8 mouse cellular contexts compared by ENCODE assay signal in genomic region chr11:60729217-60729641, GRCm38 (mm10). TPM values are rescaled to one million over a fixed set of nuclear protein-coding genes. Genes with fewer than 3 reads are reported as not detected.
DNase-seq lines count a peak whose midpoint lies in the region; ATAC-seq and TF ChIP-seq lines count a peak whose summit lies in the region.

No protein-coding gene starts in this region.

- H3K9me3 ChIP-seq in megakaryocyte, embryonic 14.5 days: no peaks in the 10 kb centered on the region
- H3K9me3 ChIP-seq in forebrain, embryonic 11.5 days (ENCODE audit: control insufficient read depth, low read length): no peaks in the 10 kb centered on the region
- no peaks in the 10 kb centered on the region for H3K9me3 ChIP-seq in intestine, postnatal 0 days (ENCODE audit: control insufficient read depth)
- H3K9me3 ChIP-seq in midbrain, embryonic 13.5 days: no peaks in the 10 kb centered on the region

- H3K4me1 ChIP-seq in megakaryocyte, embryonic 14.5 days: peaks cover 62% of the 10 kb centered on the region
- H3K4me1 ChIP-seq in forebrain, embryonic 11.5 days (replicated peaks; ENCODE audit: control insufficient read depth, insufficient read depth, low read length): peaks cover 9% of the 10 kb centered on the region; the same call in 1 of the 2 replicates
- no peaks in the 10 kb centered on the region; the same call in 1 of the 2 replicates for H3K4me1 ChIP-seq in intestine, postnatal 0 days (replicated peaks; ENCODE audit: control insufficient read depth, insufficient read depth, low read length)
- peaks cover 32% of the 10 kb centered on the region for H3K4me1 ChIP-seq in midbrain, embryonic 13.5 days (replicated peaks)

- no peak overlapping the region for H3K9ac ChIP-seq in forebrain, embryonic 11.5 days (ENCODE audit: low read length)
- no peak overlapping the region for H3K9ac ChIP-seq in intestine, postnatal 0 days (ENCODE audit: low read depth, low read length)
- H3K9ac ChIP-seq in midbrain, embryonic 13.5 days (replicated peaks): 0 out of 2 replicates have a peak overlapping the region, but pooled peaks have one; percentile 68

- H3K27me3 ChIP-seq in megakaryocyte, embryonic 14.5 days (replicated peaks): no peaks in the 10 kb centered on the region
- H3K27me3 ChIP-seq in forebrain, embryonic 11.5 days (ENCODE audit: control insufficient read depth, insufficient read depth, low read length): no peaks in the 10 kb centered on the region
- H3K27me3 ChIP-seq in intestine, postnatal 0 days (replicated peaks; ENCODE audit: control insufficient read depth, insufficient read depth, low read length): no peaks in the 10 kb centered on the region
- H3K27me3 ChIP-seq in midbrain, embryonic 13.5 days: no peaks in the 10 kb centered on the region

- 84% methylated on average over 6 of the region's 6 CpGs for WGBS in forebrain, embryonic 11.5 days
- WGBS in intestine, postnatal 0 days: 70% methylated on average over 6 of the region's 6 CpGs
- 74% methylated on average over 6 of the region's 6 CpGs for WGBS in midbrain, embryonic 13.5 days

- peaks cover 59% of the 10 kb centered on the region for H3K36me3 ChIP-seq in megakaryocyte, embryonic 14.5 days (replicated peaks; ENCODE audit: low read length)
- no peaks in the 10 kb centered on the region for H3K36me3 ChIP-seq in forebrain, embryonic 11.5 days (ENCODE audit: control insufficient read depth, insufficient read depth, low read length)
- H3K36me3 ChIP-seq in intestine, postnatal 0 days (ENCODE audit: control insufficient read depth, insufficient read depth): peaks cover 11% of the 10 kb centered on the region; the same call in 1 of the 2 replicates
- H3K36me3 ChIP-seq in midbrain, embryonic 13.5 days: peaks cover 50% of the 10 kb centered on the region

- no peak overlapping the region for H3K4me2 ChIP-seq in forebrain, embryonic 11.5 days (ENCODE audit: low read depth, low read length, severe bottlenecking)
- H3K4me2 ChIP-seq in intestine, postnatal 0 days (replicated peaks; ENCODE audit: low read depth): peak overlapping the region; percentile 78
- peak overlapping the region; percentile 64 for H3K4me2 ChIP-seq in midbrain, embryonic 13.5 days (replicated peaks)

- DNase-seq in forebrain, embryonic 11.5 days (ENCODE audit: low spot score): no peak
- no peak for DNase-seq in right cerebral cortex, postnatal 14 days
- DNase-seq in spleen, adult 18-20 months: no peak
- DNase-seq in cerebellum, adult 9-11 months: no peak

- peak overlapping the region; percentile 99 for H3K4me3 ChIP-seq in megakaryocyte, embryonic 14.5 days (replicated peaks)
- peak overlapping the region; percentile 69 for H3K4me3 ChIP-seq in forebrain, embryonic 11.5 days (ENCODE audit: low read depth, low read length)
- H3K4me3 ChIP-seq in intestine, postnatal 0 days (ENCODE audit: low read depth, low read length): peak overlapping the region; percentile 82; the same call in 1 of the 2 replicates
- H3K4me3 ChIP-seq in midbrain, embryonic 13.5 days (replicated peaks): peak overlapping the region; percentile 85

- TF ChIP-seq CTCF in intestine, postnatal 0 days (IDR thresholded peaks at IDR 0.05; ENCODE audit: low read depth): no peak

- ATAC-seq in megakaryocyte, adult 5-6 weeks (ENCODE audit: poor library complexity, severe bottlenecking): no peak
- no peak for ATAC-seq in forebrain, embryonic 11.5 days (replicated peaks; ENCODE audit: low FRiP score)
- ATAC-seq in intestine, postnatal 0 days: no peak
- no peak for ATAC-seq in midbrain, embryonic 13.5 days

- no peak overlapping the region for H3K27ac ChIP-seq in forebrain, embryonic 11.5 days (ENCODE audit: low read depth, low read length)
- no peak overlapping the region for H3K27ac ChIP-seq in intestine, postnatal 0 days (ENCODE audit: low read depth, low read length)
- no peak overlapping the region for H3K27ac ChIP-seq in midbrain, embryonic 13.5 days

RNA-seq across cellular contexts. Expression of gene Mief2, which starts 1.0 kb away (rescaled TPM):
- 10.2 and 20.6 TPM in 2 replicates for polyA plus RNA-seq in megakaryocyte, embryonic 14.5 days (2012; ENCODE audit: insufficient read depth, low replicate concordance)
- total RNA-seq in megakaryocyte, adult 5-6 weeks (2015): 3.3 and 3.7 TPM in 2 replicates
- 4.7 and 7.4 TPM in 2 replicates for total RNA-seq in megakaryocyte, adult 5-6 weeks (2017)
- 14.2 and 17.8 TPM in 2 replicates for polyA plus RNA-seq in forebrain, embryonic 11.5 days (2014; fragmentation: Nextera tagmentation; extraction: Ambion mirVana)
- 7.3 and 8.3 TPM in 2 replicates for polyA plus RNA-seq in intestine, postnatal 0 days (2015; fragmentation: Nextera tagmentation; extraction: Ambion mirVana)
- polyA plus RNA-seq in midbrain, embryonic 13.5 days (2015; fragmentation: Nextera tagmentation; extraction: Ambion mirVana): 18.4 and 18.6 TPM in 2 replicates

RNA-seq across cellular contexts. Expression of gene Flii, which starts 2.2 kb away (rescaled TPM):
- 195 and 218 TPM in 2 replicates for polyA plus RNA-seq in megakaryocyte, embryonic 14.5 days (2012; ENCODE audit: insufficient read depth, low replicate concordance)
- 115 and 144 TPM in 2 replicates for total RNA-seq in megakaryocyte, adult 5-6 weeks (2015)
- 158 and 172 TPM in 2 replicates for total RNA-seq in megakaryocyte, adult 5-6 weeks (2017)
- polyA plus RNA-seq in forebrain, embryonic 11.5 days (2014; fragmentation: Nextera tagmentation; extraction: Ambion mirVana): 74.8 and 81.4 TPM in 2 replicates
- polyA plus RNA-seq in intestine, postnatal 0 days (2015; fragmentation: Nextera tagmentation; extraction: Ambion mirVana): 47.4 and 48.9 TPM in 2 replicates
- 67.5 and 72.5 TPM in 2 replicates for polyA plus RNA-seq in midbrain, embryonic 13.5 days (2015; fragmentation: Nextera tagmentation; extraction: Ambion mirVana)

RNA-seq across cellular contexts. Expression of gene Llgl1, which starts 29.7 kb away (rescaled TPM):
- polyA plus RNA-seq in megakaryocyte, embryonic 14.5 days (2012; ENCODE audit: insufficient read depth, low replicate concordance): 5.0 and 7.6 TPM in 2 replicates
- total RNA-seq in megakaryocyte, adult 5-6 weeks (2015): 6.4 and 6.6 TPM in 2 replicates
- 4.1 and 4.9 TPM in 2 replicates for total RNA-seq in megakaryocyte, adult 5-6 weeks (2017)
- 147 and 153 TPM in 2 replicates for polyA plus RNA-seq in forebrain, embryonic 11.5 days (2014; fragmentation: Nextera tagmentation; extraction: Ambion mirVana)
- polyA plus RNA-seq in intestine, postnatal 0 days (2015; fragmentation: Nextera tagmentation; extraction: Ambion mirVana): 8.6 and 9.1 TPM in 2 replicates
- polyA plus RNA-seq in midbrain, embryonic 13.5 days (2015; fragmentation: Nextera tagmentation; extraction: Ambion mirVana): 75.1 and 87.4 TPM in 2 replicates

RNA-seq across cellular contexts. Expression of gene Top3a, which starts 47.9 kb away (rescaled TPM):
- polyA plus RNA-seq in megakaryocyte, embryonic 14.5 days (2012; ENCODE audit: insufficient read depth, low replicate concordance): 1.9 and 4.7 TPM in 2 replicates
- total RNA-seq in megakaryocyte, adult 5-6 weeks (2015): 6.0 and 10.5 TPM in 2 replicates
- total RNA-seq in megakaryocyte, adult 5-6 weeks (2017): 12.6 and 14.8 TPM in 2 replicates
- polyA plus RNA-seq in forebrain, embryonic 11.5 days (2014; fragmentation: Nextera tagmentation; extraction: Ambion mirVana): 23.8 and 25.9 TPM in 2 replicates
- 3.2 and 3.7 TPM in 2 replicates for polyA plus RNA-seq in intestine, postnatal 0 days (2015; fragmentation: Nextera tagmentation; extraction: Ambion mirVana)
- polyA plus RNA-seq in midbrain, embryonic 13.5 days (2015; fragmentation: Nextera tagmentation; extraction: Ambion mirVana): 10.6 and 11.7 TPM in 2 replicates

RNA-seq across cellular contexts. Expression of gene Smcr8, which starts 48.1 kb away (rescaled TPM):
- 0.50 TPM in 1 of 2 replicates, not detected in the other for polyA plus RNA-seq in megakaryocyte, embryonic 14.5 days (2012; ENCODE audit: insufficient read depth, low replicate concordance)
- 27.4 and 32.1 TPM in 2 replicates for total RNA-seq in megakaryocyte, adult 5-6 weeks (2015)
- 16.8 and 18.7 TPM in 2 replicates for total RNA-seq in megakaryocyte, adult 5-6 weeks (2017)
- 11.0 and 11.6 TPM in 2 replicates for polyA plus RNA-seq in forebrain, embryonic 11.5 days (2014; fragmentation: Nextera tagmentation; extraction: Ambion mirVana)
- polyA plus RNA-seq in intestine, postnatal 0 days (2015; fragmentation: Nextera tagmentation; extraction: Ambion mirVana): 4.0 and 4.4 TPM in 2 replicates
- 7.0 and 7.5 TPM in 2 replicates for polyA plus RNA-seq in midbrain, embryonic 13.5 days (2015; fragmentation: Nextera tagmentation; extraction: Ambion mirVana)
